Mouse (Mus musculus) limb, embryonic 14.5 days (tissue): Measurements from ENCODE around the gene Srf. TPM values are rescaled to one million over a fixed set of nuclear protein-coding genes. Genes with fewer than 3 reads are reported as not detected.

ENCODE experiments used
- ATAC-seq: fragments of 200-750 bp; cut with Nextera tagmentation; 2 replicates; pipeline ENCODE4 v1.8.0; 2017; ENCODE audit warnings: low read depth, moderate number of reproducible peaks, moderate TSS enrichment; ENCODE audit not compliant: low FRiP score
- DNase-seq: peaks from one replicate; pipeline ENCODE4 v3.0.0-alpha.2; 2015; ENCODE audit warnings: low spot score
- H3K27ac ChIP-seq: fragments of 300-500 bp; sonication (generic); replicated peaks from 2 replicates; pipeline ENCODE4 v1.5.1; 2014; ENCODE audit warnings: low read depth, mild to moderate bottlenecking, low read length, moderate library complexity, mixed read lengths
- H3K27me3 ChIP-seq: fragments of 300-500 bp; sonication (generic); 2 replicates; pipeline ENCODE4 v1.6.1; 2014; ENCODE audit warnings: low read length, mixed read lengths; ENCODE audit not compliant: control insufficient read depth, insufficient read depth
- H3K36me3 ChIP-seq: fragments of 300-500 bp; sonication (generic); 2 replicates; pipeline ENCODE4 v1.6.1; 2014; ENCODE audit warnings: mild to moderate bottlenecking, low read length, moderate library complexity, mixed read lengths; ENCODE audit not compliant: control insufficient read depth, insufficient read depth
- H3K4me1 ChIP-seq: fragments of 300-500 bp; sonication (generic); 2 replicates; pipeline ENCODE4 v1.6.1; 2014; ENCODE audit warnings: antibody characterized with exemption, low read length, mixed read lengths; ENCODE audit not compliant: control insufficient read depth, insufficient read depth
- H3K4me2 ChIP-seq: fragments of 300-500 bp; sonication (generic); replicated peaks from 2 replicates; pipeline ENCODE4 v1.6.1; 2014; ENCODE audit warnings: low read depth, mild to moderate bottlenecking, low read length, moderate library complexity; ENCODE audit not compliant: severe bottlenecking
- H3K4me3 ChIP-seq: fragments of 300-500 bp; sonication (generic); replicated peaks from 2 replicates; pipeline ENCODE4 v1.5.1; 2014; ENCODE audit warnings: low read length
- H3K9ac ChIP-seq: fragments of 300-500 bp; sonication (generic); 2 replicates; pipeline ENCODE4 v1.6.1; 2014; ENCODE audit warnings: mild to moderate bottlenecking, low read depth, low read length, moderate library complexity; ENCODE audit not compliant: severe bottlenecking
- H3K9me3 ChIP-seq: fragments of 300-500 bp; sonication (generic); 2 replicates; pipeline ENCODE4 v1.6.1; 2016; ENCODE audit warnings: low read length; ENCODE audit not compliant: control insufficient read depth
- POLR2A ChIP-seq: fragments of 200-500 bp; IDR thresholded peaks from 2 replicates; pipeline ENCODE4 v1.8.0; 2012; ENCODE audit warnings: inconsistent platforms, mild to moderate bottlenecking, moderate library complexity, borderline replicate concordance; ENCODE audit not compliant: insufficient read depth, insufficient read length; ENCODE audit errors: extremely low read depth
- WGBS: fragments of 180-500 bp; shearing (Covaris S2); extraction: QIAGEN DNeasy Blood & Tissue Kit; methylation state at CpG from one replicate; pipeline ENCODE4 v1.1.7; 2014; 5-methylcytosine and 5-hydroxymethylcytosine counted together
- polyA plus RNA-seq, 2 experiments: library from polyadenylated mRNA; depleted of rRNA in 1 of 2; stranded (reverse) in 1 of 2; unstranded in 1 of 2; fragments of >200 nt; fragmentation: Nextera tagmentation in 1 of 2; extraction: Ambion mirVana in 1 of 2; gene quantifications; 2 replicates each; pipeline versions ENCODE4 v1.2.1 to v1.2.3; 2012 to 2014

Gene Srf
- polyA plus RNA-seq, 2 experiments, result 10.2 to 87.2 TPM

DNA sequence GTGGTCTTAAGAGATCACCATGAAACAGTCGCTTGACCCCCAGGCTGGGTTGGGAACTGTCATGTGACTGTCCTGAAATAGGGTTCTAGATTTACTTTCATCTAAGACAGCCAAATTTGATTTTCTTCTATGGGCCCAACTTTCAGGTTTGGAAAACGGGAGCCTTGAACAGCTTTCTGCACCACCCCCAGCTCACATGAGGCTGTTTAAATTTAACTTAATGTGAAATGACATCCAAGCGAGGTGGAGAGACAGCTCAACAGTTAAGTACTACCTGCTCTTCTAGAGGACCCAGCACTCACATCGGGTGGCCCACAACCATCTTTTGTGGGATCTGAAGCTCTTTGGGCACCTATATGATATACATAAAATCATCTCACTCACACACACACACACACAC lies 43.0 kb upstream of the Srf start:
- Histone ChIP-seq H3K27ac (no peak overlapping the region), H3K9me3 (no peaks in the 10 kb centered on the region), H3K36me3 (peaks cover 10% of the 10 kb centered on the region), H3K4me1 (peaks cover 25% of the 10 kb centered on the region), H3K9ac (no peak overlapping the region), H3K27me3 (no peaks in the 10 kb centered on the region), H3K4me3 (no peak overlapping the region), H3K4me2 (no peak overlapping the region)
- DNase-seq (no peak), ATAC-seq (no peak)
- 83% methylated on average over 4 of the region's 4 CpGs for WGBS
- TF ChIP-seq POLR2A, result no peak

DNA sequence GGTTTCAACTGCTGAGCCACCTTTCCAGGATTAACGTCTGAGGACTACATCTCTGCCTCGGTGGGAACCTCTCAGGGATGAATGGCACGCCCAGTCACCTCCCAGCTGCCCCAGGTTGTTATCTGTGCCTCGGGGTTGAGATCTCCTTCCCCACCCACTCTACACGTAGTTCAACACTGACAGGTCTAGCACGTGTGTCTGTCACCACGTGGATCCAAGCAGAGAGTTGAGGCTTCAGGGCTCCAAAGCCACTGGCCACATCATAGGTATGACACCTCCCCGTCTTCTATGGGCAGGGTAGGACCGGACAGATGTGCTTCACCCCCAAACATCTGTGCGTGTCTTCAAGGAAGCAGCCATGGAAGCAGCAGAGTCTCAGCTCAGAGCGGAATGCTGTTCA lies 42.0 kb upstream of the Srf start:
- no peak for TF ChIP-seq POLR2A
- Histone ChIP-seq H3K36me3 (peaks cover 10% of the 10 kb centered on the region), H3K27ac (no peak overlapping the region), H3K4me2 (no peak overlapping the region), H3K9me3 (no peaks in the 10 kb centered on the region), H3K9ac (no peak overlapping the region), H3K4me1 (peaks cover 27% of the 10 kb centered on the region), H3K27me3 (no peaks in the 10 kb centered on the region), H3K4me3 (no peak overlapping the region)
- 89% methylated on average over 11 of the region's 11 CpGs for WGBS
- DNase-seq (no peak), ATAC-seq (no peak)

DNA sequence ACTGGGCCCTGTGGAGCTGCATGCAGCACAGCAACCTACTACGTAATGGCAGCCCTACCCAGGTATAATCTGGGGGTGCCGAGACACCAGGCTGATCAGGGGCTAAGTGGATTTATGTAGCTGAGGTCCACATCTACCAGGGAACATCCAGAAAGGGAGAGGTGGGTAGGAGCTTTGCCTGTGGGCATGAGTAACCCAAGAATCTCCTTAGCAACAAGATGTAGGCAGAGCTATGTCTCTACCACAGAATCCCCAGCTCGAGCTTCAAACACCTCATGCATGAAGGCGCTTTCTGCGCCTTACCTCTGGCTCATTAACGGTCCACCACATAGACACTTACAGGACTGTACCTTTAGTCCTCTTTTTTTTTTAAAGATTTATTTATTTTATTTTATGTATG lies 39.4 kb upstream of the Srf start:
- Histone ChIP-seq H3K27ac (peak overlapping the region; percentile 67), H3K4me3 (no peak overlapping the region), H3K27me3 (no peaks in the 10 kb centered on the region), H3K9me3 (no peaks in the 10 kb centered on the region), H3K4me1 (peaks cover 17% of the 10 kb centered on the region), H3K36me3 (peaks cover 16% of the 10 kb centered on the region), H3K4me2 (no peak overlapping the region), H3K9ac (no peak overlapping the region)
- ATAC-seq (no peak), DNase-seq (no peak)
- TF ChIP-seq POLR2A, result no peak
- WGBS, result 73% methylated on average over 6 of the region's 6 CpGs

DNA sequence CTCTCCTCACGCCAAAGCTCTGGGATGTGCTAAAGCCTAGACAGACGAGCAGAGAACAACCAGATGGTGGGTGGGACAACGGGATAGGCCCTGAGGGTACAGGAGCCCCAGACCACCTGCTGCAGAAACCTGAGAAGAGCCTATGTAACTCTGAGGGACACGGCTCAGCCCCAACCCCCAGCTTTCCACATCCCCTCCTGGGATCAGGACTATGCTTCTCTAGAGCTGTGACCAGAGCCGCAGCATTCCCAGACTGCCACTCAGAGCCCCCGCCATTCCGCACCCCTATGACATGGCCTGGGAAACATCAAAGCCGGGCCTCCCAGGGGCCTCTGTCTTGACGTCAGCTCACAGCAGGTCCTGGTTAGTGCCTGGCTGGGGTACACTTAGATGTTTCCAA lies 38.6 kb upstream of the Srf start:
- peaks cover 17% of the 10 kb centered on the region for H3K4me1 ChIP-seq
- no peak overlapping the region for H3K4me3 ChIP-seq
- H3K36me3 ChIP-seq, result peaks cover 24% of the 10 kb centered on the region
- no peaks in the 10 kb centered on the region for H3K27me3 ChIP-seq
- no peaks in the 10 kb centered on the region for H3K9me3 ChIP-seq
- peak; percentile 85 for ATAC-seq
- no peak overlapping the region for H3K9ac ChIP-seq
- 10% methylated on average over 9 of the region's 9 CpGs for WGBS
- H3K4me2 ChIP-seq, result no peak overlapping the region; the same call in 1 of the 2 replicates
- peak overlapping the region; percentile 67 for H3K27ac ChIP-seq
- peak; percentile 47 for DNase-seq
- no peak for TF ChIP-seq POLR2A

DNA sequence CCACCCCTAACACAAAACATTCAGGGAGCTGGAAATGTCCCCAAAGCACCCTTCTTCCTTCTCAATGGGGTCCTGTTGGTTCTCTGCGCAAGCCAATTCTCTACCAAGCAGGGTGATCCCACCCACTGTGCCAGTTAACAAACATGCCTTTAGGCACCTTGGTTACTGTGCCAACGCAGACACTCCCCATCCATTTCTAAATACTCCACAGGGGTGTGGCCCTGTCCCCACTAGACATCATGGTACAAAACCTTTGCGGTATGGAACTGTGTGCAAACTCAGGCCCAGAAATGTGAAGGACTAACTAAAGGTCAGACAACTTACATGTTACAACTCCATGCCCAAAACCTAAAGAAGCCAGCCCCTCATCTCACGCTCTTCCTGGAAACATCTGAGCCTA lies 37.1 kb upstream of the Srf start:
- peaks cover 17% of the 10 kb centered on the region for H3K4me1 ChIP-seq
- H3K9me3 ChIP-seq, result no peaks in the 10 kb centered on the region
- H3K4me2 ChIP-seq, result no peak overlapping the region
- no peak overlapping the region for H3K4me3 ChIP-seq
- TF ChIP-seq POLR2A, result no peak
- no peak overlapping the region for H3K9ac ChIP-seq
- 86% methylated on average over 4 of the region's 4 CpGs for WGBS
- H3K36me3 ChIP-seq, result peaks cover 38% of the 10 kb centered on the region
- H3K27me3 ChIP-seq, result no peaks in the 10 kb centered on the region
- no peak for DNase-seq
- H3K27ac ChIP-seq, result no peak overlapping the region
- ATAC-seq, result no peak

DNA sequence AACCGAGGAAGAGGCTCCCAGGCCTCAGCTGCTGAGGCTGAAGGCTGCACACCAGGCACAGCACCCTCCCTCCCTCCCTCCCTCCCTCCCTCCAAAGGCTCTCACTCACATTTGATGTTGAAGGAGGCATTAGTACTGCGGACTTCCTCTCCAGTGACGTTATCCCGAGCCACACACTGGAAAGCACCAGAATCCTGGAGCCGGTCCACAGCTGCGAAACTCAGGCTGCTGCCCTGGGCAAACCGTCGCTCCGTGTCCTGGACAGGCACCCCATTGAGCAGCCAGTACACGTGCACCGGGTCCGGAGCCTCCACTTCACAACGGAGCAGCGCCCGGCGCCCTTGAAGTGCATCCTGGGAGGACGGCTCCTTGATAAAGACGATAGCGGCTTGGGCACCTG lies 35.4 kb upstream of the Srf start:
- Histone ChIP-seq H3K27me3 (no peaks in the 10 kb centered on the region), H3K27ac (no peak overlapping the region), H3K9me3 (no peaks in the 10 kb centered on the region), H3K36me3 (peaks cover 44% of the 10 kb centered on the region), H3K9ac (no peak overlapping the region), H3K4me1 (peaks cover 17% of the 10 kb centered on the region), H3K4me3 (no peak overlapping the region), H3K4me2 (no peak overlapping the region)
- TF ChIP-seq POLR2A, result no peak
- WGBS, result 87% methylated on average over 19 of the region's 19 CpGs
- ATAC-seq (no peak), DNase-seq (no peak)
